Mouse (Mus musculus) midbrain, embryonic 11.5 days (tissue): Measurements from ENCODE around the gene Ate1. TPM values are rescaled to one million over a fixed set of nuclear protein-coding genes. Genes with fewer than 3 reads are reported as not detected.

ENCODE experiments used
- ATAC-seq: fragments of 200-750 bp; cut with Nextera tagmentation; 2 replicates; pipeline ENCODE4 v1.8.0; 2017; ENCODE audit warnings: moderate TSS enrichment, moderate library complexity; ENCODE audit not compliant: low FRiP score
- DNase-seq: peaks from one replicate; pipeline ENCODE4 v3.0.0; 2015; ENCODE audit warnings: low spot score; ENCODE audit errors: missing footprints
- H3K27ac ChIP-seq: fragments of 300-500 bp; sonication (generic); 2 replicates; pipeline ENCODE4 v1.5.1; 2014; ENCODE audit warnings: low read depth, low read length
- H3K27me3 ChIP-seq: fragments of 300-500 bp; sonication (generic); 2 replicates; pipeline ENCODE4 v1.6.1; 2014; ENCODE audit warnings: mild to moderate bottlenecking, low read length, moderate library complexity, mixed read lengths; ENCODE audit not compliant: control insufficient read depth, insufficient read depth
- H3K36me3 ChIP-seq: fragments of 300-500 bp; sonication (generic); 2 replicates; pipeline ENCODE4 v1.6.1; 2014; ENCODE audit warnings: mild to moderate bottlenecking, low read length, moderate library complexity, mixed read lengths; ENCODE audit not compliant: control insufficient read depth, insufficient read depth
- H3K4me1 ChIP-seq: fragments of 300-500 bp; sonication (generic); 2 replicates; pipeline ENCODE4 v1.6.1; 2014; ENCODE audit warnings: low read length; ENCODE audit not compliant: control insufficient read depth, insufficient read depth
- H3K4me2 ChIP-seq: fragments of 300-500 bp; sonication (generic); 2 replicates; pipeline ENCODE4 v1.6.1; 2014; ENCODE audit warnings: mild to moderate bottlenecking, moderate library complexity
- H3K4me3 ChIP-seq: fragments of 300-500 bp; sonication (generic); 2 replicates; pipeline ENCODE4 v1.5.1; 2014; ENCODE audit warnings: low read depth, low read length
- H3K9ac ChIP-seq: fragments of 300-500 bp; sonication (generic); 2 replicates; pipeline ENCODE4 v1.6.1; 2014; ENCODE audit warnings: low read length
- H3K9me3 ChIP-seq: fragments of 300-500 bp; sonication (generic); 2 replicates; pipeline ENCODE4 v1.6.1; 2016; ENCODE audit warnings: low read length; ENCODE audit not compliant: control insufficient read depth
- WGBS: fragments of 180-500 bp; shearing (Covaris S2); extraction: QIAGEN DNeasy Blood & Tissue Kit; methylation state at CpG from one replicate; pipeline ENCODE4 v1.1.7; 2014; 5-methylcytosine and 5-hydroxymethylcytosine counted together
- polyA plus RNA-seq: library from polyadenylated mRNA; unstranded; fragments of >200 nt; fragmentation: Nextera tagmentation; extraction: Ambion mirVana; gene quantifications from 2 replicates; pipeline ENCODE4 v1.2.1, GENCODE M21; 2014

The Ate1 gene
- polyA plus RNA-seq, 1 experiment from 2014 or later = 57.1 TPM

DNA sequence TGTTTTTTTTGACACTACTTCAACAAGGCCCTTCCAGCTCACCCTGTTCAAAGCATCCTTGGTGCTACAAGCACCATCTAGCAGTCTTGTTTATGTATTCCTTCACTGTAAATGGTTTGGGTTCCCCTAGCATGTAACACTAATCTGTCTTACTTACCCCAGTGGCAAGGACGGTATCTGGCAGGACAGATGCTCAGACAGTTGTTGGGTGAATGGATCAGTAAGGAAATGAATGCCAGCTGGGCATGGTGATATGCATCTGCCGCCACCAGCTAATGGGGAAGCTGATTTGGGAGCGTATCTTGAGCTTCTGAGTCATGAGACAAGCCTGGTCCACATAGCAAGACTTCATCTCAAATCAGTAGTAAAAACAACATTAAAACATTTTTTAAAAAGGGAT is 141.9 kb downstream of the Ate1 start:
- no peaks in the 10 kb centered on the region for H3K4me1 ChIP-seq

DNA sequence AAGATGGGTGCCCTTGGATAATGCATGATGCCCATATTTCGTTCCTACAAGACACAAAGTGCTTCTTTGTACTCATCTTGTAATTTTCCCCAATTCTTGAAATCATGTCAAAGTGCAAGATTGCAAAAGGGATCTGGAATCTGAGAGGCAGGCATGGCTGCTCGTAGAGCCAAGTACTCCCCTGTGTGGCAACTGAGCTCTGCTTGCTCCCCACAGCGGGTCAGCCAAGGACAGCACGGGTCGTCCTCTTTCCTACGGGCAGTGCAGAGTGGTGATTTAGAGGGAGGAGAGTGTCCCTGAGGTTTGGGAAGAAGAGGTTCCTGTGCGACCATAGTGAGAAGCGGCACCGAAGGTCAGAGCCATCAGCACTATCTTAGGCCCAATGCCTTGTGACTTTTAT is 145.9 kb downstream of the Ate1 start:
- WGBS = 86% methylated on average over 9 of the region's 9 CpGs
- DNase-seq (no peak), ATAC-seq (no peak)
- H3K27me3 ChIP-seq = peaks cover 16% of the 10 kb centered on the region
- no peak overlapping the region for H3K9ac ChIP-seq
- no peak overlapping the region for H3K4me2 ChIP-seq
- no peak overlapping the region for H3K4me3 ChIP-seq
- H3K27ac ChIP-seq = no peak overlapping the region
- H3K4me1 ChIP-seq = peaks cover 9% of the 10 kb centered on the region
- peaks cover 3% of the 10 kb centered on the region; the same call in 1 of the 2 replicates for H3K9me3 ChIP-seq
- no peaks in the 10 kb centered on the region for H3K36me3 ChIP-seq

More for the DNA sequence above, 141.9 kb downstream of the Ate1 start:
- no peak overlapping the region for H3K27ac ChIP-seq
- ATAC-seq = no peak
- no peak overlapping the region for H3K4me3 ChIP-seq
- peaks cover 2% of the 10 kb centered on the region; the same call in 1 of the 2 replicates for H3K27me3 ChIP-seq
- DNase-seq = peak; percentile 66
- H3K9me3 ChIP-seq = no peaks in the 10 kb centered on the region
- 84% methylated on average over 3 of the region's 3 CpGs for WGBS
- H3K36me3 ChIP-seq = no peaks in the 10 kb centered on the region
- H3K9ac ChIP-seq = no peak overlapping the region
- no peak overlapping the region for H3K4me2 ChIP-seq

DNA sequence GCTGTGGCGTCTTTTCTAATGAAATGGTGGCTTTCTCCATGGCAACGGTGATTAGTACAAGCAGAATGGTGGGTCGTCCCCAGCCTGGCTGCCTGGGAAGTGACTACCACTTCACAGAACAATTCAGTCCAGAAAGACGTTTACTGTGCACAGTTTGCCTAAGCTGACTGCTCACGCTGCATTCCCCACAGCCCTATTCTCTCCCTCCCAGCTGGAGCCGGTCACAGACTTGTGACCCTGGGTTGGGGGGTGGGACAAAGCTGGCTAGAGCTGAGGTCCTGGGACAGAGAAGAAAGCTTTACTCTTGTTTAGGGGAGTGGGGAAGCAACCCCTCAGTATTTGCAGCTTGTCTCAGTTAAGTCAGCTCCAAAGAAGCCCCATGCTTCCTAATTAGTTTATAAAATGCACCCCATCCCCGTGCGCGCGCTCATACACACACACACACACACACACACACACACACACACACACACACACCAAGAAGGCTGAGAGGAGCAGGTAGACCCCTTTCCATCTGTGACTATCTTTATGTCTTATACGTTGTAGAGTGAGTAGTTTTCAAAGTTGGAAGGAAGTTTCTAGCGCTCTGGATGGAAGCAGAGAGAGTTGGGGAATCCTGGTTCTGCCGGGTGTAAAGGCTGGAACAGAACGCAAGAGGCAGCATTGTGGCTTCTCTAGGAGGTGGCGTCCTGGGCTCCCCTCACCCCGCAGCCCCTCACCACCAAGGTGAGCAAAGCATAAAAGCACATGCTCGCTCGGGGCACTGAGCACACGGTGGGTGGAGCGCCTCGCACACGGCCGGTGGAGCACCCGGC is 151.1 kb downstream of the Ate1 start:
- H3K4me2 ChIP-seq = peak overlapping the region; percentile 37
- peaks cover 8% of the 10 kb centered on the region; the same call in 1 of the 2 replicates for H3K9me3 ChIP-seq
- DNase-seq = peak; percentile 92
- peak; percentile 77 for ATAC-seq
- H3K36me3 ChIP-seq = no peaks in the 10 kb centered on the region
- H3K9ac ChIP-seq = no peak overlapping the region
- H3K27ac ChIP-seq = peak overlapping the region; percentile 72
- 10% methylated on average over 24 of the region's 24 CpGs for WGBS
- H3K27me3 ChIP-seq = peaks cover 27% of the 10 kb centered on the region
- H3K4me1 ChIP-seq = peaks cover 38% of the 10 kb centered on the region
- no peak overlapping the region for H3K4me3 ChIP-seq

DNA sequence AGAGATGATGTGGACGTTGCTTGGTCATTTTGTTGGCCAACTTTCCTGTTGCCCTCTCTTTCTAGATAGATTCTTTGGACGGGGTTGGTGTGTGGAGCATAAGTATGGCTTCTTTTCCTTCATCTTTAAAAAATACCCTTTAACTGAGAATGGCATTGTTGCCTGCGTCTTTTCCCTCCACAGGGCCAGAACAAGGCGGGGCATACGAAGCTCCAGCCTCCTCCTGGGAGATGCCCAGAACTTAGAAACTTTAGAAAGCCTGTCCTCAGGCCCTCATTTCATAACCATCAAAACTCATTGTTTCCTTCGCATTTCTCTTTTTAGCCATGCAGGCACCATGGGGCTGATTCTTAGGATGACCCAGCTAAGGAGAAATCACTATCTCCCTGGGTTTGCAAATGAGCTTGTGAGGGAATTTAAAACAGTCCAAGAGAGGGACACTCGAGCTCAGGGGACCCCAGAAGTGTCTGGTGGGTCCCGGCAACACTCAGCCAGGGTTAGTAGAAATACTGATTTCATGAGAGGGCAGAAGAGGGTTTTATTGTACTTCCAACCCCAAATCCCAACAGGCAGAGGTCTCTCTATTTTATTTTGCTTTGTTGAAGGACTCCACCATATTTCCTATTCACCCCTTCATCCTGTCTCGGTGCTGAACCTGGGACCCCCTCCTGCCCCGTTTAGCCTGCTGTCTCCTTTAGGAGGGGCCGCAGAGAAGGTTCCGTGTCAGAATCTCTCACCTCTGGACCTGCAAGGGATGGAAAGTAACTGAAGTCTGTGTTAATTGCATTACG is 151.9 kb downstream of the Ate1 start:
- Histone ChIP-seq H3K36me3 (no peaks in the 10 kb centered on the region), H3K9ac (no peak overlapping the region), H3K27me3 (peaks cover 25% of the 10 kb centered on the region), H3K4me2 (peak overlapping the region; percentile 37), H3K9me3 (peaks cover 8% of the 10 kb centered on the region; the same call in 1 of the 2 replicates), H3K4me1 (peaks cover 38% of the 10 kb centered on the region), H3K27ac (peak overlapping the region; percentile 72), H3K4me3 (no peak overlapping the region)
- no peak; the same call in 1 of the 2 replicates for ATAC-seq
- DNase-seq = peak; percentile 96
- 4% methylated on average over 13 of the region's 13 CpGs for WGBS

DNA sequence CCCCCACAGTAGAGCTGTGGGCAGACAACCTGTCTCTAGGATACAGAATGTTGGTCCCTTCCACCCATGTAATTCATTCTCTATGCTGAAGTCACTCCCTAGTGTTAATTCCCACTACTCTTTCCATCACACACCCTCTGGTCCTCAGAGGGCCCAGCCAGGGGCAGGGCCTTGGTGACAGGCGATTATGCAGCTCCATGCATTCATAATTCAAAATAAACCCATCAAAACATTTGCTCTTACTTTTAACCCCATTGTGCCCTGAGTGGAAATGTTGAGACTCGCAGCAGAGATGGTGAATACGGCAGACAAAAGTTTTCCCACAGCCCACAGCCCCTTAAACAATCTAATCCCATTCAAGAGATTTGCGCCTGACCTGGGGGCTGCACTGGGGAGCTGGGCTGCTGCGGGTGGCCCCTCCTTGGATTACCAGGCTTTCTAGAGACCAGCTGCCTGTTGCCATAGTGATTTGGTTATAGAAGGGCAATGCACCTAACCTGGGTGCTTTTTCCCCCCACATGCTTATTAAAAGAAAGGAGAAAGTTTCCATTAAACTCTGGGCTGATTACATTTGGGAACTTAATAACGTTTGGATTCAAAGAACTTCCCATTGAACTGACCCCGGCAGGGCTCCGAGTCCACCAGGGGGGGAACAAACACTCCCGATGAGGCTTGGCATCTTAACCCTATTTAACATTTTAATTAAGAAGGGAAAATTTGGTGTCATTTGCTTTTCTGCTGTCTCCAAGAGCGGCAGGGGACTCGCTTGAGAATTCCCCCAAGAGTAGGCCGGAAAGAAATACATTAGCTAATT is 152.7 kb downstream of the Ate1 start:
- Histone ChIP-seq H3K4me1 (peaks cover 38% of the 10 kb centered on the region), H3K9ac (no peak overlapping the region), H3K27ac (peak overlapping the region; percentile 72), H3K4me2 (peak overlapping the region; percentile 37; the same call in 1 of the 2 replicates), H3K4me3 (no peak overlapping the region), H3K9me3 (peaks cover 8% of the 10 kb centered on the region; the same call in 1 of the 2 replicates), H3K36me3 (no peaks in the 10 kb centered on the region), H3K27me3 (peaks cover 25% of the 10 kb centered on the region)
- WGBS = 3% methylated on average over 12 of the region's 12 CpGs
- ATAC-seq (peak; percentile 91), DNase-seq (no peak)

DNA sequence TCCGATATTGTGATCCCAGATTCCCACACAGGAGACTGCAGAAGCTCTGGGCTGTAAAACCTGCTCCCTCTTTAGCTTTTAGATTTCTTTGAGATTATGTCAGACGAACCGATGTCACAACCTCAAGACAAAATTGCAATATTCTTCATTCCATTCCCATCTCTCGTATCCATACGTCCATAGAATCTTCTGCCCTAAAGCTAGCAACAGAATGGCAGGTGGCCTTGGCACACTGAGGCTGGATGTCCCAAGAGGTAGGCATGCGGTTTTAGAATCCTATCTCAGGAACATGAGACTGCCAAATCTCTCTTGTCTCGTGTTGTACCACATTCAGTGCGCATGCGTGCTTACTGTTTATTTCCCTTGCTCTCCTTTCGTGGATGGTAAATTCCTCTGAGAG is 154.5 kb downstream of the Ate1 start:
- H3K27ac ChIP-seq = no peak overlapping the region

More for the DNA sequence above, 154.5 kb downstream of the Ate1 start:
- Histone ChIP-seq H3K4me3 (no peak overlapping the region), H3K36me3 (no peaks in the 10 kb centered on the region), H3K9me3 (peaks cover 5% of the 10 kb centered on the region; the same call in 1 of the 2 replicates), H3K9ac (no peak overlapping the region), H3K4me1 (peaks cover 38% of the 10 kb centered on the region), H3K4me2 (no peak overlapping the region), H3K27me3 (peaks cover 19% of the 10 kb centered on the region)
- no peak for ATAC-seq
- no peak for DNase-seq
- 96% methylated on average over 10 of the region's 10 CpGs for WGBS

Other genes starting within 250 kb of the Ate1 start
- 223 and 239 TPM in 2 replicates for gene Nsmce4a, start 52.7 kb upstream of the Ate1 start, polyA plus RNA-seq
- 45.8 and 47.3 TPM in 2 replicates for gene Tacc2, start 57.1 kb upstream of the Ate1 start, polyA plus RNA-seq